Mouse (Mus musculus): ENCODE measurements at regions not wholly inside any gene's neighbourhood (a gene's known extent, or its start where the extent isn't known, plus 50 kb on each side); places are given as distances from the start of the nearest gene placed in this dataset.

DNA sequence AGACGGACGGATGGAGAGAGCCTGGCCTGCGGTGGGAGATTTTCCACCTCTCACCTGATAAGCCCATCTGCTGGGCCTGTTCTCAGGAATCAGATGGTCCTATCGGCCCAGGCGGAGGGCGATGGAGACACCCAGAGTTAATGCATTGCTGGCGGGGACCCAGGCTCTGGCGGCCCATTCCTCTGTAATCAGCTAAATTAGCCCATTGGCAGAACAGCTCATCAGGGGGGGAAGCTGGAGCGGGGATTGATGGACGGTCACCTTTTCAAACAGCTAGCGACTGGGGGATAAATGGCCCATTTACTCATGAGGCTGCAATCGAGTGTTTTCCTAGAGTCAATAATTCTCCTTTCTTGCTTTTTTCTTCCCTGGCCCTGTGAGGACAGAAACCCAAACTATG, 296.5 kb downstream of the Med13l start:
- no peaks in the 10 kb centered on the region for H3K27me3 ChIP-seq

DNA sequence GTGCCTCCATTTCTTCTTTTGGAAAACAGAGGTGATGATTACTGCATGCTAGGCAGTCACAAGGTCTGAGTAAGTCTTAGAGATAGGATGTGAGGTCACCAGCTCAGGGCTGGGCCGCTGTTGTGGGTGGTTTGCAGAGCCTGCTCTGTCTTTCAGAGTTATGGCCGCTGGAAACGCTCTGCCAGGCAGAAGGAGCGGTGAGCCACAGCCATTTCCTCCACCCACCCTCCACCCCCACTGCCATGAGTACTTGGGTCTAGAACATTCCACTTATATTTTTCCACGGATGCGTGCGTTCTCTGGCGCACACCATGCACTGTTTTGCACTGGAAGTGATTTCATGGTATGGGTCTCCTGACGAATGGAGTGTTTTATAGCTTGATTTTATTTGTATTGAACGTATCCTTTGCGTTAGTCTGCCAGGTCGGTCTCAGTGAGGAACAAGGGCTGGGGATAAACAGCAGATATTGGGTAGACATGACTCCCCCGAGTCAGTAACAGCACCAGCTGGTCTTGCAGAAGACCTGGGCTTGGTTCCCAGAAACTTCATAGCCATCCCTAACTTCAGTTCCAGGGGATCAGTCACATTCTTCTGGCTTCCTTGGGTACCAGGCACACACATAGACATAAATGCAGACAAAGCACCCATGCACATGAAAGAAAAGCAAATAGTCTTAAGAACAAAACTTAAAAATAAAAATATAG, 300.8 kb downstream of the Med13l start:
- Histone ChIP-seq H3K27me3 (no peaks in the 10 kb centered on the region), H3K4me1 (no peaks in the 10 kb centered on the region), H3K9me3 (replicated peaks) (no peaks in the 10 kb centered on the region), H3K36me3 (no peaks in the 10 kb centered on the region), H3K9ac (no peak overlapping the region), H3K4me3 (replicated peaks) (no peak overlapping the region), H3K27ac (replicated peaks) (no peak overlapping the region), H3K4me2 (replicated peaks) (no peak overlapping the region)
- peak; percentile 19; the same call in 1 of the 2 replicates for ATAC-seq (ENCODE audit: insufficient number of reproducible peaks, low FRiP score, low TSS enrichment, low read depth)
- 53% methylated on average over 13 of the region's 13 CpGs for WGBS

More for the DNA sequence above, 296.5 kb downstream of the Med13l start:
- Histone ChIP-seq H3K9ac (no peak overlapping the region), H3K4me3 (replicated peaks) (no peak overlapping the region), H3K9me3 (replicated peaks) (no peaks in the 10 kb centered on the region), H3K27ac (replicated peaks) (no peak overlapping the region), H3K36me3 (no peaks in the 10 kb centered on the region), H3K4me1 (no peaks in the 10 kb centered on the region), H3K4me2 (replicated peaks) (no peak overlapping the region)
- 68% methylated on average over 12 of the region's 12 CpGs for WGBS
- no peak for ATAC-seq (ENCODE audit: insufficient number of reproducible peaks, low FRiP score, low TSS enrichment, low read depth)

DNA sequence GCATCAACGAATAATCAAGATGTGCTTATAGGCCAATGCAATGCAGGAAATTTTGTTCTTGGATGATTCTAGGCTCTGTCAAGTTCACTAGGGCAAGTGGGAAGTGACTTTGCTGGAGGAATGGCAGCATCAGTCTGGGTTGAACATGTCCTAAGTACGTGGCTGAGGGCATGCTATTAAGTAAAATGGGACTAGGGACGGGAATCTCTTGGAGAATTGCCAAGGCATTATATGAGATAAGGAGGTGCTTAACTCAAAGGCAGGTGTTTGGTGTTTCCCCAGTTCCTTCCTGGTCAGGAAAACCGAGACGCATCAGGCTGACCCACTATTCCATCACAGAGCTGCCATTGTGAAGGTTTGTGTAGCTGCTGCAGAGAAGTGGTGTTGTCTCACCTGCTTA, 307.0 kb downstream of the Med13l start:
- Histone ChIP-seq H3K9ac (no peak overlapping the region), H3K4me1 (peaks cover 8% of the 10 kb centered on the region; the same call in 1 of the 2 replicates), H3K27me3 (no peaks in the 10 kb centered on the region), H3K4me2 (replicated peaks) (no peak overlapping the region), H3K36me3 (no peaks in the 10 kb centered on the region), H3K4me3 (replicated peaks) (no peak overlapping the region), H3K27ac (replicated peaks) (no peak overlapping the region), H3K9me3 (replicated peaks) (no peaks in the 10 kb centered on the region)
- no peak for ATAC-seq (ENCODE audit: insufficient number of reproducible peaks, low FRiP score, low TSS enrichment, low read depth)
- WGBS: 80% methylated on average over 5 of the region's 5 CpGs

DNA sequence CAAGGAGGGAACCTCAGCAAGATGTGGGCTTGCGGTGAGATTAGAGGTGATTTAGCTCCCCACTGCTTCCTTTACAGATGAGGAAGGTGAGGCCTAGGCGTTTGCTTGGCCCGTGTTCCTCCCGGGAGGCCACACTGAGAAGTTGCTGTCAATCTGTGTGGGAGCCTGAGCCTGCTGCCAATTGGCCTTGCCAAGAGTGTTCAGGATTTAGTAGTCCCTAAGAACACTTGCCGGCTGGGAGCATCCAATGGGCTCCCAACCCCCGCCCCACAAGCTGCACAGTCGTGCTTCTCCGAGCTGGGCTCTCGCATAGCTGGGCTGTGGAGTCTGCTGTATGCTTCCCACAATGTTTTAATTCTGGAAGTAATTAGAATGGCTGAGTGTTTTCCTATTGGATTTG, 308.9 kb downstream of the Med13l start:
- Histone ChIP-seq H3K4me3 (replicated peaks) (no peak overlapping the region), H3K9me3 (replicated peaks) (no peaks in the 10 kb centered on the region), H3K27ac (replicated peaks) (no peak overlapping the region; the same call in 1 of the 2 replicates), H3K4me1 (peaks cover 12% of the 10 kb centered on the region; the same call in 1 of the 2 replicates), H3K27me3 (no peaks in the 10 kb centered on the region), H3K9ac (no peak overlapping the region), H3K4me2 (replicated peaks) (no peak overlapping the region), H3K36me3 (no peaks in the 10 kb centered on the region)
- WGBS: 58% methylated on average over 9 of the region's 9 CpGs
- no peak for ATAC-seq (ENCODE audit: insufficient number of reproducible peaks, low FRiP score, low TSS enrichment, low read depth)

DNA sequence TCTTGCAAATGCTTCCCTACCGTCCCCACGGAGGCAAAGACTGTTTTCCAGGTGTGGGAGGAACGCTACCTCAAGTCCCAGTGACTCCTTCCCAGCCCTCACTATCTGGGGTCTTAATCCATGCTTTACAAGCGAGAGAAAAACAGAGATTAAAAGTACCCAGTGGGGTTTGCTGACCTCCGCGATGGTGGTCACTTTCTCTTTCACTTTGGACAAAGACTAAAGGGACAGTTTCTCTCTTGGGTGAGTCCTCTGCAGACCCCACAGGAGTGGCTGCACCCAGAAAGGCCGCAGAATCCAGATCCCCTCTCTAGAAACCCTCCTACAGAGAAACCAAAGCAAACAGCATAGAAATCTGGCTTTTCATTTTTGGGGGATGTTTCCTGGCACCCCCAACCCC, 313.4 kb downstream of the Med13l start:
- Histone ChIP-seq H3K27me3 (peaks cover 9% of the 10 kb centered on the region), H3K9ac (no peak overlapping the region), H3K4me1 (peaks cover 26% of the 10 kb centered on the region; the same call in 1 of the 2 replicates), H3K4me2 (replicated peaks) (peak overlapping the region; percentile 27), H3K27ac (replicated peaks) (peak overlapping the region; percentile 17; the same call in 1 of the 2 replicates), H3K4me3 (replicated peaks) (0 out of 2 replicates have a peak overlapping the region, but pooled peaks have one; percentile 7), H3K9me3 (replicated peaks) (no peaks in the 10 kb centered on the region), H3K36me3 (no peaks in the 10 kb centered on the region)
- WGBS: 45% methylated on average over 7 of the region's 7 CpGs
- ATAC-seq (ENCODE audit: insufficient number of reproducible peaks, low FRiP score, low TSS enrichment, low read depth): no peak

DNA sequence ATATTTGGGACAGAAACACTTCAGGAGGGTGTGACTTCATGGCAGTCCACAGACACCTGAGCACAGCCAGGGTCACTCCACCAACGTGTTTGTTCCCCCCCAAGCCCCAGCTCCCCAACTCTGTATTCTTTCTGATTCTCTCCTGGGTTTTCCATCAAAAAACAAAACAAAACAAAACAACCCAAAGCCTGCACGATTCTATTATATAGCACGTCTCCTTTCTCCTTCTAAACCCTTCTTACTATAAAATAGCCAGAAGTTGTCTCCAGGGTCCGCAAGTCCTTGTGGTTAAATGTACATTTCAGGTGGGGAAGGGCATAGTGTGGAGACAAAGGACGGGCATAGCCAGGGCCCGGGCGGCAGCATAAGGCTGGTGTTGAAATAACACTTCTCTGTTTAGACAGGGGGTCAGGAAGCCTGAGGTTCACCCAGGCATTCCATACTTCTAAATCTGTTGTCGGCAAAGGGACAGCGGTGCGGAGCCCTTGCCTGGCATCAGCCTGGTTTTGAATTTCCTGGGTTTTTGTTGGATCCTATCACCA, 314.7 kb downstream of the Med13l start:
- Histone ChIP-seq H3K36me3 (no peaks in the 10 kb centered on the region), H3K27me3 (peaks cover 10% of the 10 kb centered on the region), H3K9ac (no peak overlapping the region), H3K27ac (replicated peaks) (peak overlapping the region; percentile 9; the same call in 1 of the 2 replicates), H3K4me3 (replicated peaks) (no peak overlapping the region), H3K4me1 (peaks cover 22% of the 10 kb centered on the region), H3K4me2 (replicated peaks) (peak overlapping the region; percentile 6), H3K9me3 (replicated peaks) (no peaks in the 10 kb centered on the region)
- 41% methylated on average over 10 of the region's 10 CpGs for WGBS
- ATAC-seq (ENCODE audit: insufficient number of reproducible peaks, low FRiP score, low TSS enrichment, low read depth): no peak

DNA sequence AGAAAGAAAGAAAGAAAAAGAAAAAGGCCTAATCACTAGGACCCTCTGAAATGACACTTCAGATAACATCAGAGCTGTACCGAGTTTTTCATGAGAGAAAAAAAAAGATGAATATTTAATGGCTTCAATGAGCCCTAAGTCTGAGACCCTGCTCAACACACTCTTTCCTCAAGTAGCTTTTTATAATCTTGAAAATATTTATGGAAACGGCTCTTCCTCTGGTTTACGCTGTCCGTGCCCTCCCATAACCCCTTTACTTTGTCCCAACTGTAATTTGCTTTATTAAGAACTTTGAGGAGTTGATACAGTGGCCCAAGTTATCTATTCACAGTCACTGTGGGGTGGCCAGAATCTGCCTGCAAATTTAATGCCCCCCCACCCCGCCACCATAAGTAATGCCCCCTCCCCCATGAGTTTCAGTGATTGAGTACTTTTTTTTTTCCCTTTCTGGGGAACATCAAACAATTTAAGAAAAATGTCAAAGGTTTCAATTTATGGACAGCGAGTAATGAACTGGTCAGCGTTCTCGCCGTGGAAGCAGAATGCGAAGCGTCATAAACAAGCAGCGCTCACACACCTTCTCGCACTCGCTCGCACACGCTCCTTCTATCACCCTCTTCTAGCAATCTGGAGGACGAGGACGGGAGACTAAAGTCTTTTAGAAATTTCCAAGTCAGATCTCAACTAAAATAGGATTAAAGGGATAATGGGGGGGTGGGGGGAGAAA, 316.3 kb downstream of the Med13l start:
- Histone ChIP-seq H3K9me3 (replicated peaks) (no peaks in the 10 kb centered on the region), H3K27me3 (peaks cover 10% of the 10 kb centered on the region), H3K4me3 (replicated peaks) (peak overlapping the region; percentile 39), H3K36me3 (no peaks in the 10 kb centered on the region), H3K27ac (replicated peaks) (peak overlapping the region; percentile 66), H3K4me1 (peaks cover 30% of the 10 kb centered on the region), H3K4me2 (replicated peaks) (peak overlapping the region; percentile 57), H3K9ac (no peak overlapping the region; the same call in 1 of the 2 replicates)
- WGBS: 13% methylated on average over 18 of the region's 18 CpGs
- no peak for ATAC-seq (ENCODE audit: insufficient number of reproducible peaks, low FRiP score, low TSS enrichment, low read depth)

DNA sequence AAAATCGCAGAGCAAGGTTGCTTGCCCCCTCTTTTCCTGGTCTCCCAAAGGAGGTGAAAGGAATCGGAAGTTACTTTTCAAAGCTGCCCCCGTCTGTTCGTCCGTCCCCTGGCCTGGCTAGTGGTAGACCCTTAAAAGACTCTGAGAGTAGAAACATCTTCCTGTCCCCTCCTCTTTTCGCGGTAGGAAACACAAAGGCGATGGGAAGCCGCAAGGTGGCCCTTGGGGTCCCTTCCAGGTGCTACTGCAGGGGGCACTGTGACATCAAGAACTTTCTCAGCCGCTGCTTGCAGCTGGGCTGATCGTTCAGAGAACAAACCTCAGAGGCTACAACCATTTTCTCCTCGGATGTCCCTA, 316.8 kb downstream of the Med13l start:
- Histone ChIP-seq H3K9ac (no peak overlapping the region; the same call in 1 of the 2 replicates), H3K27ac (replicated peaks) (peak overlapping the region; percentile 66), H3K27me3 (peaks cover 10% of the 10 kb centered on the region), H3K9me3 (replicated peaks) (no peaks in the 10 kb centered on the region), H3K4me1 (peaks cover 31% of the 10 kb centered on the region), H3K4me3 (replicated peaks) (peak overlapping the region; percentile 39), H3K4me2 (replicated peaks) (peak overlapping the region; percentile 57), H3K36me3 (no peaks in the 10 kb centered on the region)
- 1% methylated on average over 12 of the region's 12 CpGs for WGBS
- peak; percentile 66; the same call in 1 of the 2 replicates for ATAC-seq (ENCODE audit: insufficient number of reproducible peaks, low FRiP score, low TSS enrichment, low read depth)

DNA sequence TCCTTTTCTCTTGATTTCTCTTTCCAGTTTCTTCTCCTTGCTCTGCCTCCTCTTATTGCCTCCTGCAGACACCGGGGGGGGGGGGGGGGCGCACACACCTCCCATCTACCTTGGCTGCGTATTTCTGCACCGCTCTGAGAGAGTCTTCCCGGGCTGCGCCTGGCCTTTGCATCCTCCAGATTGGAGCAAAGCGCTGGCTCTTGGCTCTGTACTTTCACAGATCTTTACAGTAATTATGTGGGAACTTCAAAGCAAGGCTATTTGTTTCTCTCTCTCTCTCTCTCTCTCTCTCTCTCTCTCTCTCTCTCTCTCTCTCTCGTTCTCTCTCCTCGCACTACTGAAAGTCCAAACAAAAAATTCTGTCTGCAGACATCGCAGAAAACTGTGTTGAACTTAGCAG, 317.4 kb downstream of the Med13l start:
- Histone ChIP-seq H3K36me3 (no peaks in the 10 kb centered on the region), H3K4me1 (peaks cover 31% of the 10 kb centered on the region), H3K9me3 (replicated peaks) (no peaks in the 10 kb centered on the region), H3K9ac (no peak overlapping the region), H3K4me3 (replicated peaks) (peak overlapping the region; percentile 39; the same call in 1 of the 2 replicates), H3K4me2 (replicated peaks) (peak overlapping the region; percentile 57), H3K27me3 (peaks cover 10% of the 10 kb centered on the region), H3K27ac (replicated peaks) (peak overlapping the region; percentile 34; the same call in 1 of the 2 replicates)
- 21% methylated on average over 10 of the region's 10 CpGs for WGBS
- no peak for ATAC-seq (ENCODE audit: insufficient number of reproducible peaks, low FRiP score, low TSS enrichment, low read depth)

DNA sequence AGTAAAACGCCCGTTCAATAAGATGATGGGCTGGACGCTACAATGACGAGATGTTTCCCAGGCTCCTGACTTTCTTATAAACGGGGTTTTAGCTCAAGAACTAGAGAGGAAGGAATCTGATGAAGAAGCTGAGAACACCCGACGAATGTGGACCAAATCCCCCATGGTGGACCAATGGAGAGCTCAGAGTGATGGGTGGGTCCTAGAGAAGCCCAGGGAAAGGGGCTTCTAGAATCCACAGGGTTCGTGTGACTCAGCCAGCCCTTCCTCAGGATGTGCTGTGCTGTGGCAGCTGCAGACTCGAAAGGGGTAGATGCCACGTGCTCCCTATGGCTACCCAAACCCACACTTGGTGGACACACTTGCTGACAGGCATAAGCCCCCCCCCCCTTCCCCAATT, 318.2 kb downstream of the Med13l start:
- Histone ChIP-seq H3K4me3 (replicated peaks) (no peak overlapping the region), H3K27me3 (peaks cover 10% of the 10 kb centered on the region), H3K4me1 (peaks cover 31% of the 10 kb centered on the region), H3K9me3 (replicated peaks) (no peaks in the 10 kb centered on the region), H3K27ac (replicated peaks) (no peak overlapping the region), H3K9ac (no peak overlapping the region), H3K4me2 (replicated peaks) (no peak overlapping the region), H3K36me3 (no peaks in the 10 kb centered on the region)
- ATAC-seq (ENCODE audit: insufficient number of reproducible peaks, low FRiP score, low TSS enrichment, low read depth): no peak
- WGBS: 47% methylated on average over 10 of the region's 10 CpGs

DNA sequence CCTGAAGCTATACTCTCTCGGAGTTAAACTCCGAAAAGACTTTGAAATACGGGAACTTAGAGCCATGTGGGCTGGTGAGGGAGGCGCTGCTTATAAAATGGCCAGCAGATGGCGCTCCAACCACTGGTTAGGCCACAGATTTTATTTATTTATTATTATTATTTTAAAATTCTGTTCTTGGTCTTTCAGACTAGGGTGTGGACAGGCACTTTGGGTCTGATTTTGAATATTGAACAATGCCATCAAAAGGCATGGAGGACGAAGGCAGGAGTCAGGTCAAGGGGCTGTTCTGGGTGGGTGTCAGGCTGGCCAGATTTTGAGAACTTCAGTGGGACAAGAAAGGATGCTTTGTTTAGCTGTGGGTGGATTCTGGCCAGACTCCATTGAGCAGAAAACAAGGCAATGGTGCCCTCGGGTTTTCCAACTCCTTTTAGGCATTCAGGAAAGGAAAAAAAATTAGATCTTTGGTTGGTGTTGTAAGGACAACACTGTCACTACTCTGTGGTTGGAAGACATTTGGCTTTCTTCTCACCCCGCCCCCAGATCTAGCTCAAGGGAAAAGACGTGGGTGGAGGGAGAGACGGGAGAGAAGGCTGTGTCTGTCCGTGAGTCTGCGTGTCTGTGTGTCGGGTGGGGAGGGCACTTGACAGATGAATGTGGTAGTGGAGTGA, 319.5 kb downstream of the Med13l start:
- no peaks in the 10 kb centered on the region for H3K9me3 ChIP-seq (replicated peaks)
- ATAC-seq (ENCODE audit: insufficient number of reproducible peaks, low FRiP score, low TSS enrichment, low read depth): no peak
- H3K9ac ChIP-seq: no peak overlapping the region
- H3K4me3 ChIP-seq (replicated peaks): no peak overlapping the region
- 0 out of 2 replicates have a peak overlapping the region, but pooled peaks have one; percentile 3 for H3K4me2 ChIP-seq (replicated peaks)
- WGBS: 4% methylated on average over 13 of the region's 13 CpGs
- H3K36me3 ChIP-seq: no peaks in the 10 kb centered on the region
- peak overlapping the region; percentile 41 for H3K27ac ChIP-seq (replicated peaks)
- peaks cover 10% of the 10 kb centered on the region for H3K27me3 ChIP-seq
- peaks cover 28% of the 10 kb centered on the region for H3K4me1 ChIP-seq

Measured in embryonic facial prominence, embryonic 15.5 days (tissue).